Mouse (Mus musculus): ENCODE data around the gene Tpmt.

Tpmt gene

GRCm38 (mm10) chr13:46979836-46980490 lies 64.6 kb downstream of the Tpmt start:
- DNase-seq (ENCODE audit: low read depth in 2 of 2, low spot score in 2 of 2) = no peak

DNA sequence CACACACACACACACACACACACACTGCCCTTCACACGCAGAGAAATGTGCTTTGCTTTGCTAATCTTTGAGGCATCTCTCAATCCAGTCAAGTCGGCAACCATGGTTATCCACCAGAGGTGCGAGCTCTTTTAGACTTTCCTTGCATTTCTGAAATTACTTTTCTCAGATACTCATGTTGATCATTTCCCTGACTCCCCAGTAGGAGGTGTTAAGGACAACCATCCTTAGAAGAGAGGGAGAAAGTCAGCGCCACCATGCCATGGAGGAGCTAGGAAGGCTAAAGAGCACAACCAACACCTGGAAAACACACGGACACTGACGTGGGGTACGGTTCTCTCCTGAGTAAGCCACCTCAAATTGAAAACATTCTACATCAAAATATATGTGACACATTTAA lies 68.0 kb downstream of the Tpmt start:
- no peak for DNase-seq (ENCODE audit: low read depth in 2 of 2, low spot score in 2 of 2)

DNA sequence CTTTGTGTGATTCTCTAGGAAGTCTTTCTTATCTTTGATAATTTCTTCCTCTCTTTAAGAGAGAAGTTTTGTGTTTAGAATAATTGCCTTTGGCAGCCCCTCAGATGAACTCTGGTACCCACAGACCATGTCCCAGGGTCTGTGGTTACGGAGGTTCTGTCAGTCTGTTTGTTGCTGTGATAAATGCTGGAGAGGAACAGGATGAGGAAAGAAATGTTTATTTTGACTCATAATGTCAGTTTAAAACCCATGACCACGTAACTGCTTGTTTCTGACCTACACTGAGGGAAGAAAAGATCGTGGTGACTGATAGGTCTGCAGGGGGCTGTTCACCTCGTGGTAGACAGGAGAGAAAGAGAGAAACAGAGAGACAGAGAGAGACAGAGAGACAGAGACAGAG lies 68.6 kb downstream of the Tpmt start:
- DNase-seq (ENCODE audit: low read depth in 2 of 2, low spot score in 2 of 2) = no peak

DNA sequence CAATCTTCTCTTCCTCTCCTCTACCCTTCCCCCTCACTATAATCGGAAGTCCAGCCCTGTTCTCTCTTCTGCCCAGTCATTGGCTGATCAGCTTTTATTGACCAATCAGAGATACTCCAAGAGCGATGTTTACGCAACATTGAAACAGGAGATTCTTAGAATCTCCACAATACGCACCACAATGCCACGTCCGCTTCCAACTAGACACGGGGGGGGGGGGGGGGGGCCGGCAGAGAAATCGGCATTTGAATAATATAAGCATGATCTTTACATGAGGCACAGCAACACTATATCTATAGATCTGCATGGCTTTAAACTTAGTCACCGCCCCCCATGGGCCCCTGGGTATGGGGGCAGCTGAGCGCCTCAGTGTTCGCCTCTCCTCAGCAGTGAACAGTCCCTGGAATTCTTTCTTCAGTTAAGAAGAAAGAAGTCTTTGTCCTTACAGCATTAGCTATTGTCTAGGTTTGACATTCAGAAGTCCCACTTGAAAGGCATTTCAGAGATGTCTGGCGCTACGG lies 69.4 kb downstream of the Tpmt start:
- no peak for DNase-seq (ENCODE audit: low read depth in 2 of 2, low spot score in 2 of 2)

Measured in CD8-positive naive resting alpha-beta T cell, adult 2 months (primary cell).